Comparison of ENCODE assay signal across 11 mouse cellular contexts in genomic region chr17:17830731-17831130, GRCm38 (mm10). TPM values are rescaled to one million over a fixed set of nuclear protein-coding genes. Genes with fewer than 3 reads are reported as not detected.
A peak's percentile ranks its signal among the peaks of the same experiment; 100 is the strongest.
DNase-seq lines count a peak whose midpoint lies in the region; ATAC-seq and TF ChIP-seq lines count a peak whose summit lies in the region.
"Had no signal": no experiment of that assay in that cellular context is flagged by ENCODE, and none has a peak within 500 bp of the region (broad histone marks: within the 10 kb centered on the region; RNA-seq: fewer than 3 reads in every experiment).

No protein-coding gene starts in this region.

- ATAC-seq in heart, embryonic 13.5 days (ENCODE audit: extremely low read depth, insufficient number of reproducible peaks, low FRiP score, low TSS enrichment), result no peak
- ATAC-seq in forebrain, embryonic 13.5 days, result no peak
- ATAC-seq in limb, embryonic 15.5 days (ENCODE audit: insufficient number of reproducible peaks, low FRiP score, low TSS enrichment, low read depth), result no peak

- peak overlapping the region; percentile 39; the same call in 1 of the 2 replicates for H3K27ac ChIP-seq in heart, embryonic 13.5 days (replicated peaks)
- no peak overlapping the region for H3K27ac ChIP-seq in ES-E14 (ENCODE audit: insufficient read depth, low read depth, low read length, poor library complexity, severe bottlenecking)
- peak overlapping the region; percentile 100; the same call in 1 of the 2 replicates for H3K27ac ChIP-seq in forebrain, embryonic 13.5 days
- H3K27ac ChIP-seq in limb, embryonic 15.5 days, result peak overlapping the region; percentile 11; the same call in 1 of the 2 replicates

- DNase-seq in heart, adult 8-10 months (ENCODE audit: low spot score), result no peak
- no peak for DNase-seq in ES-E14 (ENCODE audit: low read depth, low spot score)
- DNase-seq in ovary, postnatal 10 days (ENCODE audit: low spot score), result no peak
- no peak for DNase-seq in frontal cortex, postnatal 36 days (ENCODE audit: low spot score in 2 of 2)
- no peak for DNase-seq in thymus, postnatal 0 days (ENCODE audit: low spot score)
- DNase-seq: adrenal gland, adult 8-10 months had no signal

- H3K9ac ChIP-seq in heart, embryonic 13.5 days, result peak overlapping the region; percentile 98
- H3K9ac ChIP-seq in ES-E14 (ENCODE audit: insufficient read depth, low read depth, low read length, poor library complexity, severe bottlenecking), result peak overlapping the region; percentile 27; the same call in 1 of the 2 replicates
- H3K9ac ChIP-seq in forebrain, embryonic 13.5 days, result peak overlapping the region; percentile 98; the same call in 1 of the 2 replicates
- no peak overlapping the region for H3K9ac ChIP-seq in limb, embryonic 15.5 days

- H3K4me2 ChIP-seq in heart, embryonic 13.5 days, result peak overlapping the region; percentile 84
- H3K4me2 ChIP-seq in forebrain, embryonic 13.5 days, result peak overlapping the region; percentile 92
- peak overlapping the region; percentile 71 for H3K4me2 ChIP-seq in limb, embryonic 15.5 days

- in situ Hi-C loops in ES-E14 (cut with MboI; ENCODE audit: low sequenced_read_pairs in 2 of 2, unreplicated experiment in 2 of 2), result no loop called here

- peaks cover 45% of the 10 kb centered on the region for H3K36me3 ChIP-seq in heart, embryonic 13.5 days
- peaks cover 2% of the 10 kb centered on the region for H3K36me3 ChIP-seq in ES-E14 (ENCODE audit: control insufficient read depth, insufficient read depth, low read length, poor library complexity, severe bottlenecking)
- peaks cover 41% of the 10 kb centered on the region for H3K36me3 ChIP-seq in forebrain, embryonic 13.5 days (ENCODE audit: poor library complexity, severe bottlenecking)
- H3K36me3 ChIP-seq in limb, embryonic 15.5 days, result peaks cover 37% of the 10 kb centered on the region

- no peaks in the 10 kb centered on the region for H3K9me3 ChIP-seq in heart, embryonic 13.5 days
- no peaks in the 10 kb centered on the region for H3K9me3 ChIP-seq in ES-E14 (ENCODE audit: control insufficient read depth, insufficient read depth, low read depth, low read length)
- H3K9me3 ChIP-seq in forebrain, embryonic 13.5 days (replicated peaks), result no peaks in the 10 kb centered on the region
- no peaks in the 10 kb centered on the region for H3K9me3 ChIP-seq in limb, embryonic 15.5 days

- 66% methylated on average over 7 of the region's 7 CpGs for WGBS in heart, embryonic 13.5 days
- 76% methylated on average over 7 of the region's 7 CpGs for WGBS in forebrain, embryonic 13.5 days
- 67% methylated on average over 7 of the region's 7 CpGs for WGBS in limb, embryonic 15.5 days

- no peaks in the 10 kb centered on the region for H3K27me3 ChIP-seq in heart, embryonic 13.5 days (replicated peaks)
- no peaks in the 10 kb centered on the region for H3K27me3 ChIP-seq in forebrain, embryonic 13.5 days
- H3K27me3 ChIP-seq in limb, embryonic 15.5 days, result no peaks in the 10 kb centered on the region

- H3K4me3 ChIP-seq in heart, embryonic 13.5 days, result peak overlapping the region; percentile 89
- H3K4me3 ChIP-seq in ES-E14 (ENCODE audit: insufficient read depth in 1 of 2, low read depth in 1 of 2, low read length in 2 of 2, poor library complexity in 1 of 2, severe bottlenecking in 1 of 2), result peak overlapping the region in 1 of 2 experiments; percentile 37; a peak in 1 of 4 replicates
- H3K4me3 ChIP-seq in forebrain, embryonic 13.5 days, result peak overlapping the region; percentile 85
- H3K4me3 ChIP-seq in limb, embryonic 15.5 days, result peak overlapping the region; percentile 81
- H3K4me3 ChIP-seq: erythroblast, embryonic 14.5 days had no signal

- H3K4me1 ChIP-seq in heart, embryonic 13.5 days, result peaks cover 71% of the 10 kb centered on the region
- H3K4me1 ChIP-seq in ES-E14 (ENCODE audit: control insufficient read depth in 2 of 2, insufficient read depth in 2 of 2, low read length in 2 of 2, poor library complexity in 1 of 2), result peaks cover 4 to 15% of the 10 kb centered on the region in 2 experiments
- H3K4me1 ChIP-seq in forebrain, embryonic 13.5 days, result peaks cover 65% of the 10 kb centered on the region
- H3K4me1 ChIP-seq in limb, embryonic 15.5 days, result peaks cover 55% of the 10 kb centered on the region

TF ChIP-seq in ES-E14, 5 proteins besides CTCF, POLR2A, EP300 and RAD21:
- TF ChIP-seq ZNF384 (IDR thresholded peaks at IDR 0.05; ENCODE audit: low read depth, low read length) (no peak), ZC3H11A (IDR thresholded peaks at IDR 0.05; ENCODE audit: borderline replicate concordance, low read depth, low read length) (no peak)
TF ChIP-seq in ES-E14: peak in this region for 0.

RNA-seq across cellular contexts. Expression of gene Spaca6, which starts 3.8 kb away (rescaled TPM):
- polyA plus RNA-seq in heart, embryonic 13.5 days (2015; fragmentation: Nextera tagmentation; extraction: Ambion mirVana), result 24.2 and 27.0 TPM in 2 replicates
- total RNA-seq in heart, adult 8-10 months (2022), result 10 to 100 TPM in 2 of 4 experiments, 1 to 10 TPM in 2; 8.9 to 14.9 (median 10.6) TPM
- total RNA-seq in ES-E14 (2012; rRNA removed), result 12.7 and 16.6 TPM in 2 replicates
- 34.7 and 36.9 TPM in 2 replicates for polyA plus RNA-seq in forebrain, embryonic 13.5 days (2015; fragmentation: Nextera tagmentation; extraction: Ambion mirVana)
- 25.3 and 36.6 TPM in 2 replicates for polyA plus RNA-seq in limb, embryonic 15.5 days (2015; fragmentation: Nextera tagmentation; extraction: Ambion mirVana)
- polyA plus RNA-seq in thymus, postnatal 0 days (2015; fragmentation: Nextera tagmentation; extraction: Ambion mirVana), result 5.5 and 8.0 TPM in 2 replicates
- polyA plus RNA-seq: erythroblast, embryonic 14.5 days had no signal

RNA-seq across cellular contexts. Expression of gene Has1, which starts 24.3 kb away (rescaled TPM):
- 0.55 and 0.66 TPM in 2 replicates for polyA plus RNA-seq in heart, embryonic 13.5 days (2015; fragmentation: Nextera tagmentation; extraction: Ambion mirVana)
- total RNA-seq in heart, adult 8-10 months (2022), result under 1 TPM in 3 of 4 experiments, not detected in 1; 0.57 to 0.97 (median 0.75) TPM
- total RNA-seq in ES-E14 (2012; rRNA removed), result 0.22 and 0.37 TPM in 2 replicates
- 0.65 and 0.77 TPM in 2 replicates for polyA plus RNA-seq in forebrain, embryonic 13.5 days (2015; fragmentation: Nextera tagmentation; extraction: Ambion mirVana)
- 1.6 and 2.0 TPM in 2 replicates for polyA plus RNA-seq in limb, embryonic 15.5 days (2015; fragmentation: Nextera tagmentation; extraction: Ambion mirVana)
- 0.36 and 0.40 TPM in 2 replicates for polyA plus RNA-seq in thymus, postnatal 0 days (2015; fragmentation: Nextera tagmentation; extraction: Ambion mirVana)
- total RNA-seq: liver, adult 2 months had no signal
- polyA plus RNA-seq: erythroblast, embryonic 14.5 days; liver, adult 2 months had no signal

RNA-seq across cellular contexts. Expression of gene Fpr1, which starts 53.0 kb away (rescaled TPM):
- 0.11 and 0.15 TPM in 2 replicates for polyA plus RNA-seq in heart, embryonic 13.5 days (2015; fragmentation: Nextera tagmentation; extraction: Ambion mirVana)
- not detected for total RNA-seq in heart, adult 8-10 months (2022)
- total RNA-seq in ES-E14 (2012; rRNA removed), result not detected in 2 replicates
- not detected in 2 replicates for polyA plus RNA-seq in forebrain, embryonic 13.5 days (2015; fragmentation: Nextera tagmentation; extraction: Ambion mirVana)
- 0.33 and 0.91 TPM in 2 replicates for polyA plus RNA-seq in limb, embryonic 15.5 days (2015; fragmentation: Nextera tagmentation; extraction: Ambion mirVana)
- 0.36 TPM in 1 of 2 replicates, not detected in the other for polyA plus RNA-seq in thymus, postnatal 0 days (2015; fragmentation: Nextera tagmentation; extraction: Ambion mirVana)
- polyA plus RNA-seq: erythroblast, embryonic 14.5 days had no signal

RNA-seq across cellular contexts. Expression of gene Fpr2, which starts 56.9 kb away (rescaled TPM):
- not detected in 2 replicates for polyA plus RNA-seq in heart, embryonic 13.5 days (2015; fragmentation: Nextera tagmentation; extraction: Ambion mirVana)
- under 1 TPM in 2 of 4 experiments, not detected in 2; 0.32 to 0.38 TPM for total RNA-seq in heart, adult 8-10 months (2022)
- not detected in 2 replicates for total RNA-seq in ES-E14 (2012; rRNA removed)
- polyA plus RNA-seq in forebrain, embryonic 13.5 days (2015; fragmentation: Nextera tagmentation; extraction: Ambion mirVana), result not detected in 2 replicates
- 0.38 and 0.52 TPM in 2 replicates for polyA plus RNA-seq in limb, embryonic 15.5 days (2015; fragmentation: Nextera tagmentation; extraction: Ambion mirVana)
- polyA plus RNA-seq in thymus, postnatal 0 days (2015; fragmentation: Nextera tagmentation; extraction: Ambion mirVana), result 0.22 and 0.34 TPM in 2 replicates
- polyA plus RNA-seq: erythroblast, embryonic 14.5 days had no signal

RNA-seq across cellular contexts. Expression of gene Fpr3, which starts 56.9 kb away (rescaled TPM):
- not detected in 2 replicates for polyA plus RNA-seq in heart, embryonic 13.5 days (2015; fragmentation: Nextera tagmentation; extraction: Ambion mirVana)
- not detected for total RNA-seq in heart, adult 8-10 months (2022)
- total RNA-seq in ES-E14 (2012; rRNA removed), result not detected in 2 replicates
- polyA plus RNA-seq in forebrain, embryonic 13.5 days (2015; fragmentation: Nextera tagmentation; extraction: Ambion mirVana), result not detected in 2 replicates
- polyA plus RNA-seq in limb, embryonic 15.5 days (2015; fragmentation: Nextera tagmentation; extraction: Ambion mirVana), result not detected in 2 replicates
- not detected in 2 replicates for polyA plus RNA-seq in thymus, postnatal 0 days (2015; fragmentation: Nextera tagmentation; extraction: Ambion mirVana)
- total RNA-seq: adrenal gland, adult 8-10 months; liver, adult 2 months had no signal
- polyA plus RNA-seq: erythroblast, embryonic 14.5 days; liver, adult 2 months had no signal
